Mouse (Mus musculus) CH12.LX (cell line): ENCODE measurements around the gene Tsc1. TPM values are rescaled to one million over a fixed set of nuclear protein-coding genes. Genes with fewer than 3 reads are reported as not detected.

ENCODE experiments used
- DNase-seq: peaks from one replicate; pipeline ENCODE4 v3.0.0-alpha.2; 2013; ENCODE audit errors: extremely low read depth
- H3K27ac ChIP-seq: 2 replicates; pipeline ENCODE4 v1.5.1; 2012; ENCODE audit warnings: low read depth, mild to moderate bottlenecking, control low read depth, moderate library complexity; ENCODE audit not compliant: insufficient read depth
- H3K27me3 ChIP-seq: replicated peaks from 2 replicates; pipeline ENCODE3; 2012; ENCODE audit warnings: inconsistent platforms
- H3K36me3 ChIP-seq, 2 experiments: replicated peaks in 1 of 2; 2 replicates each; pipeline versions ENCODE3 to v1.6.1; 2012; ENCODE audit warnings: inconsistent platforms in 1 of 2, low read length in 1 of 2, mild to moderate bottlenecking in 1 of 2, mixed read lengths in 1 of 2, moderate library complexity in 1 of 2; ENCODE audit not compliant: control insufficient read depth in 1 of 2, insufficient read depth in 1 of 2
- H3K4me1 ChIP-seq, 2 experiments: 2 replicates each; pipeline ENCODE4 v1.6.1; 2012; ENCODE audit warnings: inconsistent platforms in 1 of 2, moderate library complexity in 1 of 2; ENCODE audit not compliant: insufficient read depth in 2 of 2, control insufficient read depth in 1 of 2
- H3K4me2 ChIP-seq: 2 replicates; pipeline ENCODE4 v1.6.1; 2012; ENCODE audit warnings: low read depth, mild to moderate bottlenecking, control low read depth; ENCODE audit not compliant: poor library complexity, insufficient read depth, severe bottlenecking
- H3K4me3 ChIP-seq, 3 experiments: fragments of 150-350 bp in 1 of 3; sonication (generic) in 1 of 3; replicated peaks in 1 of 3; 2 replicates each; pipeline versions ENCODE3 to v1.5.1; 2011 to 2012; ENCODE audit warnings: low read depth in 2 of 3, low read length in 2 of 3, mild to moderate bottlenecking in 2 of 3, moderate library complexity in 2 of 3, control low read depth in 1 of 3, improper control_type of control experiment in 1 of 3, inconsistent platforms in 1 of 3, mixed read lengths in 1 of 3; ENCODE audit not compliant: poor library complexity in 1 of 3
- H3K79me2 ChIP-seq: replicated peaks from 2 replicates; pipeline ENCODE4 v1.6.1; 2012; ENCODE audit warnings: mild to moderate bottlenecking, moderate library complexity; ENCODE audit not compliant: control insufficient read depth, poor library complexity, insufficient read depth, severe bottlenecking; ENCODE audit errors: extremely low read depth
- H3K9ac ChIP-seq: 2 replicates; pipeline ENCODE4 v1.6.1; 2012; ENCODE audit warnings: low read depth, mild to moderate bottlenecking, control low read depth, moderate library complexity; ENCODE audit not compliant: insufficient read depth
- H3K9me3 ChIP-seq: replicated peaks from 2 replicates; pipeline ENCODE3; 2012; ENCODE audit warnings: low read length, inconsistent platforms, mixed read lengths
- CHD1 ChIP-seq: IDR thresholded peaks from 2 replicates; pipeline ENCODE4 v1.6.1; 2012; ENCODE audit warnings: low read depth, low read length, improper control_type of control experiment, inconsistent platforms
- CTCF ChIP-seq, 2 experiments: IDR thresholded peaks in 1 of 2; conservative IDR thresholded peaks in 1 of 2; 2 replicates each; pipeline ENCODE4 v1.5.1; 2011 to 2012; ENCODE audit warnings: low read depth in 2 of 2, low read length in 2 of 2, improper control_type of control experiment in 1 of 2, inconsistent platforms in 1 of 2, mild to moderate bottlenecking in 1 of 2, moderate library complexity in 1 of 2
- EP300 ChIP-seq: IDR thresholded peaks from 2 replicates; pipeline ENCODE4 v1.6.1; 2011; ENCODE audit warnings: low read length, improper control_type of control experiment
- ETS1 ChIP-seq: conservative IDR thresholded peaks from 2 replicates; pipeline ENCODE4 v1.6.1; 2012; ENCODE audit warnings: low read depth, mild to moderate bottlenecking, inconsistent platforms, low read length, improper control_type of control experiment, moderate library complexity
- HCFC1 ChIP-seq: IDR thresholded peaks from 2 replicates; pipeline ENCODE4 v1.6.1; 2012; ENCODE audit warnings: low read depth, mild to moderate bottlenecking, inconsistent platforms, low read length, improper control_type of control experiment
- IRF4 ChIP-seq: IDR thresholded peaks from 2 replicates; pipeline ENCODE4 v1.6.1; 2014; ENCODE audit warnings: low read depth, mild to moderate bottlenecking, inconsistent platforms, low read length, improper control_type of control experiment
- JUN ChIP-seq: IDR thresholded peaks from 2 replicates; pipeline ENCODE4 v1.6.1; 2011; ENCODE audit warnings: low read depth, mild to moderate bottlenecking, low read length, improper control_type of control experiment, moderate library complexity; ENCODE audit not compliant: insufficient read depth
- KAT2A ChIP-seq: IDR thresholded peaks from 2 replicates; pipeline ENCODE4 v1.6.1; 2012; ENCODE audit warnings: low read length, improper control_type of control experiment, inconsistent platforms; ENCODE audit not compliant: insufficient replicate concordance
- MAFK ChIP-seq: IDR thresholded peaks from 2 replicates; pipeline ENCODE4 v1.6.1; 2011; ENCODE audit warnings: low read length, improper control_type of control experiment; ENCODE audit not compliant: insufficient replicate concordance
- MEF2A ChIP-seq: IDR thresholded peaks from 2 replicates; pipeline ENCODE4 v1.6.1; 2014; ENCODE audit warnings: low read depth, mild to moderate bottlenecking, inconsistent platforms, low read length, improper control_type of control experiment, borderline replicate concordance
- MXI1 ChIP-seq: IDR thresholded peaks from 2 replicates; pipeline ENCODE4 v1.6.1; 2011; ENCODE audit warnings: mild to moderate bottlenecking, low read depth, low read length, improper control_type of control experiment
- MYC ChIP-seq: IDR thresholded peaks from 2 replicates; pipeline ENCODE4 v1.6.1; 2011; ENCODE audit warnings: low read depth, mild to moderate bottlenecking, improper control_type of control experiment, low read length
- NELFE ChIP-seq: IDR thresholded peaks from 2 replicates; pipeline ENCODE4 v1.6.1; 2011; ENCODE audit warnings: low read depth, low read length, improper control_type of control experiment
- POLR2AphosphoS2 ChIP-seq: IDR thresholded peaks from 2 replicates; pipeline ENCODE4 v1.6.1; 2011; ENCODE audit warnings: low read depth, low read length, improper control_type of control experiment
- SIN3A ChIP-seq: IDR thresholded peaks from 2 replicates; pipeline ENCODE4 v1.6.1; 2012; ENCODE audit warnings: low read length, improper control_type of control experiment, inconsistent platforms
- SMC3 ChIP-seq: IDR thresholded peaks from 2 replicates; pipeline ENCODE4 v1.6.1; 2011; ENCODE audit warnings: low read depth, low read length, improper control_type of control experiment
- TBP ChIP-seq: conservative IDR thresholded peaks from 2 replicates; pipeline ENCODE4 v1.6.1; 2011; ENCODE audit warnings: low read depth, low read length, improper control_type of control experiment
- TCF12 ChIP-seq: IDR thresholded peaks from 2 replicates; pipeline ENCODE4 v1.6.1; 2014; ENCODE audit warnings: low read depth, mild to moderate bottlenecking, inconsistent platforms, low read length, improper control_type of control experiment
- USF1 ChIP-seq: IDR thresholded peaks from 2 replicates; pipeline ENCODE4 v1.6.1; 2014; ENCODE audit warnings: low read depth, mild to moderate bottlenecking, inconsistent platforms, low read length, improper control_type of control experiment
- USF2 ChIP-seq: conservative IDR thresholded peaks from 2 replicates; pipeline ENCODE4 v1.6.1; 2011; ENCODE audit warnings: low read depth, low read length, improper control_type of control experiment
- ZC3H11A ChIP-seq: IDR thresholded peaks from 2 replicates; pipeline ENCODE4 v1.6.1; 2012; ENCODE audit warnings: low read depth, mild to moderate bottlenecking, inconsistent platforms, low read length, improper control_type of control experiment
- ZNF384 ChIP-seq: IDR thresholded peaks from 2 replicates; pipeline ENCODE4 v1.6.1; 2012; ENCODE audit warnings: low read depth, low read length, improper control_type of control experiment, inconsistent platforms
- dilution Hi-C: fragments of 300-500 bp; cut with MboI; formaldehyde crosslinking; loops from 2 replicates; pipeline ENCODE4 v1.14.3; 2020; ENCODE audit warnings: low sequenced_read_pairs; ENCODE audit not compliant: extremely low pct_unique_long_range_greater_than_20kb, extremely low pct_ligation_motif_present
- in situ Hi-C: fragments of 300-500 bp; cut with MboI; formaldehyde crosslinking; loops from 3 replicates; pipeline ENCODE4 v1.14.3; 2019; ENCODE audit warnings: low sequenced_read_pairs, low pct_ligation_motif_present, low pct_unique_long_range_greater_than_20kb, mixed read lengths
- polyA plus RNA-seq: library from polyadenylated mRNA; unstranded; fragments of >175 nt; gene quantifications from 2 replicates; pipeline ENCODE4 v1.2.1, GENCODE M21; 2012; ENCODE audit warnings: low read depth; ENCODE audit not compliant: insufficient read length
- total RNA-seq, 2 experiments: library from RNA; depleted of rRNA; stranded (reverse); fragments of 300-350 nt in 1 of 2; fragments of >200 nt in 1 of 2; gene quantifications; 2 replicates each; pipeline ENCODE4 v1.2.3; 2012 to 2014

Tsc1 gene
- total and polyA plus RNA-seq, 3 experiments = 8.1 to 13.4 (median 9.5) TPM

GRCm38 (mm10) chr2:28601720-28602590, 39.1 kb upstream of the Tsc1 start:
- no peak overlapping the region for H3K4me2 ChIP-seq
- in situ Hi-C loops = no loop called here
- peaks cover 0 to 30% of the 10 kb centered on the region in 2 experiments; a peak in 2 of 4 replicates for H3K4me1 ChIP-seq
- dilution Hi-C loops = no loop called here
- no peak overlapping the region for H3K4me3 ChIP-seq
- peaks cover 10% of the 10 kb centered on the region for H3K27me3 ChIP-seq
- peaks cover 3% of the 10 kb centered on the region for H3K9me3 ChIP-seq
- no peak for DNase-seq
- no peak overlapping the region for H3K9ac ChIP-seq
- no peaks in the 10 kb centered on the region for H3K36me3 ChIP-seq
- no peaks in the 10 kb centered on the region for H3K79me2 ChIP-seq
- TF ChIP-seq EP300 (no peak), JUN (no peak), TBP (no peak), TCF12 (no peak), POLR2AphosphoS2 (no peak), HCFC1 (no peak)
- H3K27ac ChIP-seq = no peak overlapping the region

GRCm38 (mm10) chr2:28603542-28603941, 37.5 kb upstream of the Tsc1 start:
- Histone ChIP-seq H3K79me2 (no peaks in the 10 kb centered on the region), H3K9ac (no peak overlapping the region), H3K4me1 (peaks cover 0 to 27% of the 10 kb centered on the region in 2 experiments; a peak in 3 of 4 replicates), H3K4me3 (no peak overlapping the region), H3K36me3 (no peaks in the 10 kb centered on the region), H3K4me2 (no peak overlapping the region), H3K9me3 (no peaks in the 10 kb centered on the region), H3K27me3 (peaks cover 13% of the 10 kb centered on the region), H3K27ac (no peak overlapping the region)
- in situ Hi-C loops = no loop called here
- dilution Hi-C loops = no loop called here
- TF ChIP-seq KAT2A = no peak
- TF ChIP-seq ZC3H11A = no peak
- no peak for DNase-seq

DNA sequence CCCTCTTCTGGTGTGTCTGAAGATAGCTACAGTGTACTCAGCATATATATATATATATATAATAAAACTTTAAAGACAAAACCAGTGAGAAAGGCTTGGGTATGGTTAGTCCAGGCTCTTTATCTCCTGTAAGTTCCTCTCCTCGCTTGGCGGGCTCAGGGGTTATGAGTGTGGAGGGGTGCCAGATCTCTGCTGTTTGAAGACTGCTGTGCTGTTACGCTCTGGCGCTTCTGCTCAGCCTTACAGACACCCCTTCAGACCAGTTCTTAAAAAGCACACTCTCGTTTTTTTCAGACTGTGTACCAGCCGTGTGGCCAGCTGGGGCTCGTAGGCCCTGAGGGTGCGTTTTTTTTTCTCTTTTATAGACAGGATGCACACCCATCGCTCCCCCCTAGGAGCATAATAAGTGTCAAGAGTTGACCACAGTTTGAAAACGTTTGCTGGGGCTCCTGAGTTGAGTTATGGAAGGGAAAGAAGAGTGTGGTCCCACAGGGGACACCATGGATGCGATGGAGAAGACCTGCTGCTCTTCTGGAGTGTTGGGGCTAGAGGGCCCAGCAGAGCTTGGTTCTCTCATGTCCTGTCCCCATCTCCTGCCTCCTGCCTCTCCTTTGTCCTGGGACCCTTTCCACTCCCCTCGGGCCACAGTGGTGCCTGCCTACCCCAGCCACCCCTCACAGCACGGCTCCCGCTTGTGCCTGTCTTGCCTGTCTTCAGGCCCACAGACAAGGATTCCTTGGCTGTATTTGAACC, 35.1 kb upstream of the Tsc1 start:
- Histone ChIP-seq H3K4me3 (no peak overlapping the region), H3K9me3 (no peaks in the 10 kb centered on the region), H3K4me2 (no peak overlapping the region), H3K27ac (no peak overlapping the region), H3K79me2 (no peaks in the 10 kb centered on the region)
- TF ChIP-seq SIN3A (no peak), SMC3 (no peak), EP300 (no peak), MXI1 (no peak), USF1 (no peak), POLR2AphosphoS2 (no peak), MAFK (no peak), USF2 (no peak), ETS1 (no peak), CHD1 (no peak), MYC (no peak), MEF2A (no peak), IRF4 (no peak), KAT2A (no peak), CTCF (conservative IDR thresholded peaks at IDR 0.05 in 1 of 2, IDR thresholded peaks at IDR 0.05 in 1 of 2; ENCODE audit: low read depth in 2 of 2, low read length in 2 of 2) (no peak), NELFE (no peak), TBP (no peak), ZNF384 (no peak), ZC3H11A (no peak)
- TF ChIP-seq, all 38 proteins: peak for 0
- Histone ChIP-seq H3K27me3 (peaks cover 15% of the 10 kb centered on the region), H3K36me3 (no peaks in the 10 kb centered on the region), H3K4me1 (peaks cover 0 to 11% of the 10 kb centered on the region in 2 experiments; a peak in 3 of 4 replicates), H3K9ac (no peak overlapping the region)
- in situ Hi-C loops = no loop called here
- DNase-seq = no peak
- dilution Hi-C loops = no loop called here
